Mouse (Mus musculus) myocyte (in vitro differentiated cells): Measurements from ENCODE around the gene Nr1d1. TPM values are rescaled to one million over a fixed set of nuclear protein-coding genes. Genes with fewer than 3 reads are reported as not detected.

Experiments used
- H3K27me3 ChIP-seq: one replicate; pipeline ENCODE4 v1.6.1; 2011; ENCODE audit not compliant: control insufficient read depth, insufficient read depth, insufficient read length
- H3K36me3 ChIP-seq: one replicate; pipeline ENCODE4 v1.6.1; 2011; ENCODE audit not compliant: control insufficient read depth, insufficient read depth
- H3K4me2 ChIP-seq: one replicate; pipeline ENCODE4 v1.6.1; 2011; ENCODE audit warnings: low read depth, control low read depth
- H3K4me3 ChIP-seq: one replicate; pipeline ENCODE4 v1.5.1; 2011; ENCODE audit warnings: mild to moderate bottlenecking, control low read depth, moderate library complexity
- H3K79me2 ChIP-seq: one replicate; pipeline ENCODE4 v1.6.1; 2011; ENCODE audit not compliant: control insufficient read depth, insufficient read depth
- H3ac ChIP-seq: one replicate; pipeline ENCODE4 v1.6.1; 2011; ENCODE audit not compliant: control insufficient read depth, insufficient read length
- CEBPB ChIP-seq: IDR thresholded peaks from 2 replicates; pipeline ENCODE4 v1.6.1; 2011; ENCODE audit warnings: mild to moderate bottlenecking, moderate library complexity; ENCODE audit not compliant: poor library complexity, insufficient read depth, severe bottlenecking
- E2F4 ChIP-seq: IDR thresholded peaks from one replicate; pipeline ENCODE4 v1.6.1; 2011; ENCODE audit warnings: mild to moderate bottlenecking, control low read depth, moderate library complexity; ENCODE audit not compliant: insufficient read depth
- MAX ChIP-seq: IDR thresholded peaks from one replicate; pipeline ENCODE4 v1.6.1; 2011; ENCODE audit warnings: low read depth, mild to moderate bottlenecking, control low read depth
- MYOD1 ChIP-seq, 3 experiments: IDR thresholded peaks; one replicate each; pipeline ENCODE4 v1.6.1; 2011; ENCODE audit warnings: control low read depth in 2 of 3, low read depth in 2 of 3, mild to moderate bottlenecking in 2 of 3, moderate library complexity in 1 of 3; ENCODE audit not compliant: insufficient read length in 2 of 3, control insufficient read depth in 1 of 3
- MYOG ChIP-seq, 3 experiments: IDR thresholded peaks; one replicate each; pipeline ENCODE4 v1.6.1; 2011; ENCODE audit warnings: control low read depth in 2 of 3, low read depth in 2 of 3, mild to moderate bottlenecking in 2 of 3; ENCODE audit not compliant: insufficient read length in 2 of 3, control insufficient read depth in 1 of 3, insufficient read depth in 1 of 3
- POLR2A ChIP-seq: IDR thresholded peaks from one replicate; pipeline ENCODE4 v1.6.1; 2011; ENCODE audit warnings: low read depth, mild to moderate bottlenecking, control low read depth, moderate library complexity; ENCODE audit not compliant: insufficient read length
- POLR2AphosphoS2 ChIP-seq: IDR thresholded peaks from one replicate; pipeline ENCODE4 v1.6.1; 2011; ENCODE audit warnings: low read depth, control low read depth; ENCODE audit not compliant: insufficient read length
- REST ChIP-seq: IDR thresholded peaks from one replicate; pipeline ENCODE4 v1.6.1; 2011; ENCODE audit warnings: mild to moderate bottlenecking, control low read depth, moderate library complexity; ENCODE audit not compliant: insufficient read depth, insufficient read length
- SRF ChIP-seq: IDR thresholded peaks from one replicate; pipeline ENCODE4 v1.6.1; 2011; ENCODE audit warnings: low read depth; ENCODE audit not compliant: control insufficient read depth, insufficient read length
- TCF12 ChIP-seq: IDR thresholded peaks from one replicate; pipeline ENCODE4 v1.6.1; 2011; ENCODE audit warnings: mild to moderate bottlenecking, control low read depth; ENCODE audit not compliant: poor library complexity, insufficient read depth, severe bottlenecking
- TCF3 ChIP-seq: IDR thresholded peaks from one replicate; pipeline ENCODE4 v1.6.1; 2011; ENCODE audit warnings: low read depth, control low read depth; ENCODE audit not compliant: insufficient read length
- USF1 ChIP-seq: IDR thresholded peaks from one replicate; pipeline ENCODE4 v1.6.1; 2011; ENCODE audit warnings: low read depth, mild to moderate bottlenecking, control low read depth, moderate library complexity
- polyA plus RNA-seq: library from polyadenylated mRNA; unstranded; fragments of >200 nt; fragmentation: generic; extraction: Trizol; gene quantifications from one replicate; pipeline ENCODE4 v1.2.1, GENCODE M21; 2012; ENCODE audit warnings: missing spikeins

Nr1d1 gene
- polyA plus RNA-seq, 1 experiment, result 49.1 TPM

DNA sequence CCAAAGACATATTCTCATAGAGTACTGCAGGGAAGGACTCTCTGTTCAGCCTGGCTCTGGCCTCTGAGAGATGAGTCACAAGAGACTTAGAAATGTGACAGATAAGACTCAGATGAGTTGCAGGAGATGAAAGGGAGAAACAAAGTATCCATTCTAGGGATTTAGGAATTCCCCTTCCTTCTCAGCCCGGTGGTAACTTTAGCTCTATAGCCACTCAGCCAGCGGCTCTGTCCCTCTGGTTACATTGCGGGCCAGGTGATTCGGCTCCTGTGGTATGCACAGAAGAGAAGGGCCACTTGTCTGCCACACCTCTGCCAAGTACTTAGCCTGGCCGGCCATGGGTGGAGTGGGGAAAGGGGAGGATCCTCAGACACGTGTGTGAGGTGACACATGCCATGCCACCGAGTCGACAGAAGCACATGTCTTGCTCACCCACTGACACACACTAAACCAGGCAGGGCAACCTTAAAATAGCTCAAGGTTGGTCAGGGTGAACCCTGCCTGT, 2.4 kb downstream of the Nr1d1 start:
- Histone ChIP-seq H3K4me2 (peak overlapping the region; percentile 99), H3ac (no peak overlapping the region), H3K36me3 (peaks cover 30% of the 10 kb centered on the region), H3K4me3 (peak overlapping the region; percentile 75), H3K79me2 (peaks cover 18% of the 10 kb centered on the region), H3K27me3 (no peaks in the 10 kb centered on the region)
- no peak for TF ChIP-seq CEBPB
- peak in 2 of 3 experiments; percentile 58 to 92 for TF ChIP-seq MYOG (IDR thresholded peaks at IDR 0.05; ENCODE audit: control insufficient read depth in 1 of 3, insufficient read depth in 1 of 3, insufficient read length in 2 of 3, low read depth in 2 of 3)
- peak; percentile 94 for TF ChIP-seq POLR2AphosphoS2
- TF ChIP-seq REST, result no peak
- TF ChIP-seq POLR2A, result peak; percentile 65
- no peak for TF ChIP-seq TCF3
- TF ChIP-seq SRF, result no peak
- TF ChIP-seq MYOD1 (IDR thresholded peaks at IDR 0.05; ENCODE audit: control insufficient read depth in 1 of 3, insufficient read length in 2 of 3, low read depth in 2 of 3), result peak in 2 of 3 experiments; percentile 69 to 81
- no peak for TF ChIP-seq E2F4
- TF ChIP-seq TCF12, result peak; percentile 33
- peak; percentile 89 for TF ChIP-seq MAX
- peak; percentile 9 for TF ChIP-seq USF1

DNA sequence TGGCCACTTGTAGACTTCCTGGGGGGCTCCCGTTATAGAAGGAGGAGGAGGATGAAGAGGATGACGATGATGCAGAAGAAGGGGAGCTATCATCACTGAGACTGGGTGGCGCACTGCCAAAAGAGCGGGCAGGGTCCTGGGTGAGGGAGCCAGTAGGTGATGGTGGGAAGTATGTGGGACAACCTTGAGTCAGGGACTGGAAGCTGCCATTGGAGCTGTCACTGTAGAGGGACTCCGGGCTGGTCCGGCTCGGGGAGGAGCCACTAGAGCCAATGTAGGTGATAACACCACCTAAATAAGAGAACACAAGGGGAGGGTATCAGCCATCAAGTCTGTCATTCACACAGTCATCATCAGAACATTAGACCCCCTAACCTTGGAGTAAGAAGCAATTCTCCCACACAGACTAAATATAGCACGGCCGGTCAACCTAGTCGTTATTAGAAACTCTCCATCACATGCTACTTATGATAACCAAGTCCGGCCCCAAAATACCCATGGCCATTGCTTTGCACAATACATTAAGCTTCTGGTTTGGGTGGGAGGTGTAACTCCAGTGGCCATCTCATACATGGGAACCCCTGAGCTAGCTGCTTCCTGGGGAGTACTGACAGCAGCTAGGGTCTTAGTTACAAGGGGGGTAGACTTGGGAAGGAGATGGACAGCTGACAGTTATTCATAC, 3.1 kb downstream of the Nr1d1 start:
- Histone ChIP-seq H3K27me3 (no peaks in the 10 kb centered on the region), H3K36me3 (peaks cover 30% of the 10 kb centered on the region), H3K79me2 (peaks cover 18% of the 10 kb centered on the region), H3ac (no peak overlapping the region), H3K4me3 (peak overlapping the region; percentile 75), H3K4me2 (peak overlapping the region; percentile 99)
- TF ChIP-seq REST (no peak), POLR2AphosphoS2 (peak; percentile 72)

DNA sequence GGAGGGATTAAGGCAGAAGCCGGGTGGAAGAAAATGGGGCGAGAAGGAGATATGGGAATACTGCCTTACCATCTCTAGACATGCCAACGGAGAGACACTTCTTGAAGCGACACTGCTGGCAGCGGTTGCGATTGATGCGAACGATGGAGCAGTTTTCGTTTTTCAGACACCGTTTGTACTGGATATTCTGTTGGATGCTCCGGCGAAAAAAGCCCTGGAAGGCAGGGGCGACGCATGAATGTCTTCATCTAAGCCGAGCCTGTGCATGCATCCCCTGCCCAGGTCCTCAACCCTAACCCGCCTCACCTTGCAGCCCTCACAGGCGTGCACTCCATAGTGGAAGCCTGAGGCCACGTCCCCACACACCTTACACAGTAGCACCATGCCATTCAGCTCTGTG, 4.0 kb downstream of the Nr1d1 start:
- Histone ChIP-seq H3K27me3 (no peaks in the 10 kb centered on the region), H3ac (no peak overlapping the region), H3K79me2 (peaks cover 18% of the 10 kb centered on the region), H3K4me2 (no peak overlapping the region), H3K4me3 (no peak overlapping the region), H3K36me3 (peaks cover 30% of the 10 kb centered on the region)
- peak; percentile 75 for TF ChIP-seq POLR2AphosphoS2
- TF ChIP-seq SRF, result no peak
- TF ChIP-seq REST, result no peak
- peak; percentile 32 for TF ChIP-seq POLR2A

DNA sequence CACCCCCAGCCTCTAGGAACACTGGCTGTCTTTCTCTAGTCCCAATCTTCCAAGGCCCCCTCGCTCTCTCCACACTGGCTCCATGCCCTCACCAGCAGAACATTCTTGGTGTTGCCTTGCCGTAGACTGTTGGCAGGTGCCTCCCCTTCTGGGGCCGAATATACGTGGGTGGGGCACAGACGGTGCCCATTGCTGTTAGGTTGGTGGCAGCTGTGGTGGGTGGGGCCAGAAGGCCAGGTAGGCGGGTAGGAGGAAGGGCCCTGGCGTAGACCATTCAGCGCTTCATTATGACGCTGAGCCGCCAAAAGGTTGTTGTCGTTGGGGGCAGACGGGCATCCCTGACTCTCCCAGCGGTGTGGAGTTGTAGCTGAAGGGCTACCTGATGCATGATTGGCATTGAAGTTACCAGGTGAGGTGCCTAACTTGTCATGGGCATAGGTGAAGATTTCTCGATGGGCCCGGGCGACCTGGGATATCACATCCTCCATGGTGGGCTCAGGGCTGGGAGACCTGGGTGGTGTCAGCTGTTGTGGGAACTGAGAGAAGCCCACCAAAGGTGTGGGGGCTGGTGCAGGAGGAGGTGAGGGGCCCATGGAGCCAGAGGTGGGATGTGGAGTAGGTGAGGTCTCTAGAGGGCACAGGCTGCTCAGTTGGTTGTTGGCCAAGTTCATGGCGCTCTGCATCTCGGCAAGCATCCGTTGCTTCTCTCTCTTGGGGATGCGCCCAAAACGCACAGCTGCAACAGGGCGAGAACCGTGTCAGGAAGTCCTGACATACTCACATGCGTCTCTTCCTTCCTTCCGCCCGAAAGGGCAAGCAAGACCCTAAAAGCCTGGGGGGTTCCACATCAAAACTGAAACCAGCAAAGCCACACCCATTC, 4.8 kb downstream of the Nr1d1 start:
- peaks cover 18% of the 10 kb centered on the region for H3K79me2 ChIP-seq
- no peak overlapping the region for H3ac ChIP-seq
- H3K4me2 ChIP-seq, result no peak overlapping the region
- no peak overlapping the region for H3K4me3 ChIP-seq
- no peak for TF ChIP-seq REST
- peak in 1 of 3 experiments; percentile 45 for TF ChIP-seq MYOD1 (IDR thresholded peaks at IDR 0.05; ENCODE audit: control insufficient read depth in 1 of 3, insufficient read length in 2 of 3, low read depth in 2 of 3)
- H3K36me3 ChIP-seq, result peaks cover 30% of the 10 kb centered on the region
- H3K27me3 ChIP-seq, result no peaks in the 10 kb centered on the region

DNA sequence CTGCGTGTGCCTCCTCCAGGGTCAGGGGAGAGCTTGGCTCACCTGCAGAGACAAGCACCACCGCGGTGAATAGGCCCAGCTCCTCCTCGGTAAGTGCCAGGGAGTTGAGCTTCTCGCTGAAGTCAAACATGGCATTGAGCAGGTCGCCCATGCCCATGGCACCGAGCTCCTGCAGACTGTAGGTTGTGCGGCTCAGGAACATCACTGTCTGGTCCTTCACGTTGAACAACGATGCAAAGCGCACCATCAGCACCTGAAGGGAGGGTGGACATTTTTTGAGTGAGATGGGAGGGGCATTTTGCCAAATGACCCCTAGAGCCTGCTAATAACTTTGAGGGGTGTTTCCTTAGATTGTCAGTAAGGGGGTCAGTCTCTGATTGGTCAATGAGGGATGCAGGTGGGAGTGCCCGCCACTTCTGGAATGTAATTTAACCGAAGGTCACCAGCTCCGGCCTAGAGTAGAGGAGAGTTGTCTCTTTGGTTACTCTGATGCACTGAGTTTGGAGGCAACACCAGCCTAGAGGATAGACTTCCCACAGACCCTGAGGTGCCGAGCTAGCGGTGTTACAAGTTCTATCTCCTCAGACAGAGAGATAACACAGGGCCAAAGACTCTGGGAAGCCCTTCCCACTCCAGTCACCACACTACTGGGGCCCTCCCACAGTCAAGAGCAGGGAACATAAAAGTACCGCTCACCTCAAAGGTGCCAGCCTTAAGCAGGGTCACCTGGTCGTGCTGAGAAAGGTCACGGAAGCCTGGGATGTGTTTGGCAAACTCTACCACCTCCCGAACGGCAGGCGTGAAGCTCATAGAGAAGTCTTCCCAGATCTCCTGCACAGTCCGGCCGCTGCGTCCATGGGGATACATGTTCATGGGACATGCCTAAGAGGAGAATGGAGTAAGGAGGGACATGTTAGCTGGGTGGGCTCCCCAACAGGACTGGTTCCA, 5.9 kb downstream of the Nr1d1 start:
- TF ChIP-seq USF1, result no peak
- TF ChIP-seq E2F4, result no peak
- TF ChIP-seq POLR2AphosphoS2, result peak; percentile 78
- TF ChIP-seq POLR2A, result peak; percentile 41
- peaks cover 12% of the 10 kb centered on the region for H3K79me2 ChIP-seq
- H3K27me3 ChIP-seq, result no peaks in the 10 kb centered on the region
- no peak overlapping the region for H3K4me3 ChIP-seq
- no peak overlapping the region for H3K4me2 ChIP-seq
- peaks cover 30% of the 10 kb centered on the region for H3K36me3 ChIP-seq
- H3ac ChIP-seq, result no peak overlapping the region
